ENCODE assay signal across 23 mouse cellular contexts in the genomic region with DNA sequence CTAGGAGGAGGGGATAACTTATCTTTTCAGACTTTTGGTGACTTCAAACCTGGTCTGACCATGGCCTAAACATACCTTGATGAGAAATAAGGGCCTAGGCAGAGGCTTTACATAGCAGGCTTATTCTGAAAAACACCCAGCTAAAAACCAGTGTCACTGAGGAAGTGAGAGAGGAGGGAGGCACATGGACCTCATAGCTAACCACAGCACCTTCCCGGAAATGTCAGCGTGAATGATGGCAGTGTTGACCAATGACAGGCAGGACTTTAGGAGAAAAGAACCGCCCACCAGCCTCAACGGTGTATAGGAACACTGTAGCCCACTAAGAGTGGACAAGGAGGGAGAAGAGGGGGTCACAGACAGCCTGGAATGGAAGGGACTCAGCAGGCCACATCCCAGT.
DNase-seq lines count a peak whose midpoint lies in the region; ATAC-seq and TF ChIP-seq lines count a peak whose summit lies in the region.
"Had no signal": no experiment of that assay in that cellular context is flagged by ENCODE, and none has a peak within 500 bp of the region (broad histone marks: within the 10 kb centered on the region; RNA-seq: fewer than 3 reads in every experiment).

No protein-coding gene starts in this region.

- no peak overlapping the region for H3K4me2 ChIP-seq in hindbrain, embryonic 13.5 days
- no peak overlapping the region for H3K4me2 ChIP-seq in forebrain, postnatal 0 days (ENCODE audit: low read depth)
- H3K4me2 ChIP-seq: embryonic facial prominence, embryonic 15.5 days; heart, embryonic 11.5 days; heart, embryonic 15.5 days had no signal

- H3K9me3 ChIP-seq in hindbrain, embryonic 10.5 days = no peaks in the 10 kb centered on the region
- H3K9me3 ChIP-seq in hindbrain, embryonic 13.5 days = no peaks in the 10 kb centered on the region
- H3K9me3 ChIP-seq in forebrain, postnatal 0 days (ENCODE audit: low read length) = no peaks in the 10 kb centered on the region
- H3K9me3 ChIP-seq: embryonic facial prominence, embryonic 15.5 days; forebrain, embryonic 10.5 days; heart, embryonic 15.5 days had no signal

- no peak overlapping the region for H3K9ac ChIP-seq in hindbrain, embryonic 13.5 days
- H3K9ac ChIP-seq in forebrain, postnatal 0 days = no peak overlapping the region
- H3K9ac ChIP-seq: embryonic facial prominence, embryonic 15.5 days; heart, embryonic 15.5 days had no signal

- no peaks in the 10 kb centered on the region for H3K36me3 ChIP-seq in hindbrain, embryonic 10.5 days
- no peaks in the 10 kb centered on the region for H3K36me3 ChIP-seq in hindbrain, embryonic 13.5 days
- no peaks in the 10 kb centered on the region for H3K36me3 ChIP-seq in forebrain, postnatal 0 days (ENCODE audit: insufficient read depth)
- H3K36me3 ChIP-seq: embryonic facial prominence, embryonic 15.5 days; forebrain, embryonic 10.5 days; heart, embryonic 15.5 days had no signal

- H3K27ac ChIP-seq in hindbrain, embryonic 10.5 days = 0 out of 2 replicates have a peak overlapping the region, but pooled peaks have one; percentile 26
- no peak overlapping the region for H3K27ac ChIP-seq in hindbrain, embryonic 13.5 days
- no peak overlapping the region for H3K27ac ChIP-seq in forebrain, postnatal 0 days (ENCODE audit: low read depth, low read length)
- H3K27ac ChIP-seq: embryonic facial prominence, embryonic 15.5 days; forebrain, embryonic 10.5 days; heart, adult 2 months; heart, embryonic 15.5 days had no signal

- peaks cover 20% of the 10 kb centered on the region for H3K4me1 ChIP-seq in hindbrain, embryonic 10.5 days (replicated peaks)
- peaks cover 22% of the 10 kb centered on the region for H3K4me1 ChIP-seq in hindbrain, embryonic 13.5 days (replicated peaks)
- 0 out of 2 replicates have a peak, but pooled peaks cover 4% of the 10 kb centered on the region for H3K4me1 ChIP-seq in forebrain, postnatal 0 days (ENCODE audit: insufficient read depth)
- H3K4me1 ChIP-seq: heart, embryonic 15.5 days had no signal

- H3K4me3 ChIP-seq in hindbrain, embryonic 10.5 days = no peak overlapping the region
- no peak overlapping the region for H3K4me3 ChIP-seq in hindbrain, embryonic 13.5 days
- no peak overlapping the region for H3K4me3 ChIP-seq in forebrain, postnatal 0 days (ENCODE audit: low read depth, low read length)
- H3K4me3 ChIP-seq: embryonic facial prominence, embryonic 15.5 days; erythroblast, embryonic 14.5 days; forebrain, embryonic 10.5 days; heart, adult 2 months; heart, embryonic 15.5 days had no signal

- TF ChIP-seq CTCF in forebrain, postnatal 0 days (IDR thresholded peaks at IDR 0.05; ENCODE audit: low read depth) = no peak

- DNase-seq in hindbrain, embryonic 10.5 days (ENCODE audit: low spot score) = no peak
- no peak for DNase-seq in right cerebral cortex, postnatal 36 days (ENCODE audit: low spot score in 2 of 2)
- DNase-seq in forebrain, postnatal 0 days = no peak
- no peak for DNase-seq in right cerebral cortex, adult 18-20 months
- no peak for DNase-seq in embryo, embryonic 10.5 days (ENCODE audit: low spot score)
- DNase-seq: adrenal gland, adult 2 months; adrenal gland, postnatal 25 days; cerebellum, adult 11 months; cerebellum, adult 8-10 months; cerebellum, postnatal 14 days; gastrocnemius, postnatal 10 days; heart, adult 2 months; heart, postnatal 14 days had no signal

- 77% methylated on average over 4 of the region's 4 CpGs for WGBS in hindbrain, embryonic 10.5 days
- WGBS in hindbrain, embryonic 13.5 days = 84% methylated on average over 4 of the region's 4 CpGs
- WGBS in forebrain, postnatal 0 days = 89% methylated on average over 4 of the region's 4 CpGs

- H3K27me3 ChIP-seq in hindbrain, embryonic 10.5 days (ENCODE audit: insufficient read depth, poor library complexity, severe bottlenecking) = no peaks in the 10 kb centered on the region
- no peaks in the 10 kb centered on the region for H3K27me3 ChIP-seq in hindbrain, embryonic 13.5 days
- no peaks in the 10 kb centered on the region for H3K27me3 ChIP-seq in forebrain, postnatal 0 days (ENCODE audit: insufficient read depth, low read length)
- H3K27me3 ChIP-seq: embryonic facial prominence, embryonic 15.5 days; heart, embryonic 15.5 days had no signal

- ATAC-seq in hindbrain, embryonic 13.5 days (ENCODE audit: low FRiP score) = no peak
- peak; percentile 51 to 54; a peak in 3 of 4 replicates for ATAC-seq in hematopoietic stem cell, adult 5-6 weeks (replicated peaks in 1 of 2; ENCODE audit: insufficient read depth in 1 of 2, low FRiP score in 2 of 2, low TSS enrichment in 1 of 2, low read depth in 1 of 2, poor library complexity in 2 of 2, severe bottlenecking in 2 of 2)
- ATAC-seq in megakaryocyte progenitor cell, adult 5-6 weeks (replicated peaks; ENCODE audit: poor library complexity) = peak; percentile 80
- ATAC-seq in forebrain, postnatal 0 days = no peak
- ATAC-seq: forebrain, embryonic 14.5 days; hindbrain, embryonic 16.5 days had no signal

Comparison
In these comparisons a context has a peak if more than half of its experiments do, and no peak if none do; other contexts are left out.
1. ATAC-seq: peak in hematopoietic stem cell, adult 5-6 weeks (2 of 2) and megakaryocyte progenitor cell, adult 5-6 weeks (single experiment); none in hindbrain, embryonic 13.5 days (single experiment) and forebrain, postnatal 0 days (single experiment).